Mouse (Mus musculus) monocyte, adult 2 months (primary cell): ENCODE results near the gene Aph1a.
A peak's percentile ranks its signal among the peaks of the same experiment; 100 is the strongest.
"Not testable (repeated sequence)": the region's sequence is repeated elsewhere in the genome, so short reads cannot be mapped to it uniquely, and the experiment has no call there.

Experiments
- DNase-seq, 2 experiments: peaks; one replicate each; pipeline ENCODE4 v3.0.0; 2022; ENCODE audit warnings: low spot score in 2 of 2, low read depth in 1 of 2

The Aph1a gene

DNA sequence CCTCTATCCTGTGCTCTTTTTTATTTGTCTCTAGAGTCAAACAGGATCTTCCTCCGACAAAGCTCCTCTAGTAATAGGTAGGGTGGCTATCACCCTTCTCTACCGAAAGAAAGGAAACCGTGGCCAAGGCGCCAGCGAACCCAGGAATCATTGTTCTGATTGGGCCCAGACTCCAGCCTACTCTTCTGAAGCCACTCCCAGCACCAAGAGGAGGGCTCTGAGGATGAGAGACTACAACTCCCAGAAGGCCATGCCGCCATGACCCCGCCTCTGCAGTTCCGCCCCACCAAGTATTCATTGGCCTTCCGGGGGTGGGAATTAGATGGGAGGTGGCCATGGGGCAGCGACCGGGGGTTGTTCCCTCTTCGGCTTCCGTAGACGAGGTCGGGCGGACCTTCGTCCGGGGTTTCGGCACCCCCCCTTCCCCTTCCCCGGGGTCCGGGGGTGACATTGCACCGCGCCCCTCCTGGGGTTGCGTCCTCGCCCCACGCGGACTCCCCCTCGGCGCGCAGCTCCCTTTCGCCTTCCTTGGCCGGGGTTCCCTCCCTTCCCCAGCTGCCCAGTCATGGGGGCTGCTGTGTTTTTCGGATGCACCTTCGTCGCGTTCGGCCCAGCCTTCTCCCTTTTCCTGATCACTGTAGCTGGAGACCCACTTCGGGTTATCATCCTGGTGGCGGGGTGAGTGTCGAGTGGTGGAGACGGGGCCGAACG lies at the start of gene Aph1a:
Gene Aph1a, plus strand, starts transcription at position 364 of the 711 bp plus-strand sequence.
- peak; percentile 89 to 90 for DNase-seq

DNA sequence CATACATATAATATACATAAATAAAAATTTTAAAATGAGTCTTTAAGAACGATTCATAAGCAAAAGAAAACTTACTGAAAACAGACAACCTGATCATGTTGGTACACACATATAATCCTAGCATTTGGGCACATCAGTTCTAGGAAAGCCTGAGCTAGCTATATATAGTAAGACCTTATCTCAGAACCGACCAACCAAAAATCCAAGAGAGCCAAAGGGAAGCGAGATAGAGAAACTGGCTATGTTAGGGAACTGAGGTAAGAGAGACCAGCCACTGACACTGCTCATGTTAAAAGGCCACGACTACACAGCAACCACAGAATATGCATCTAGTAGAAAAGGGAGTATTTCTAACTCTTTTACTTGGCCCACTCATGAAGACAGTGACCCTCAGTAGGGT lies 43.2 kb upstream of the Aph1a start:
- DNase-seq = no peak

- DNase-seq = no peak
Measured at GRCm38 (mm10) chr3:95851317-95851716, 42.5 kb upstream of the Aph1a start.

DNA sequence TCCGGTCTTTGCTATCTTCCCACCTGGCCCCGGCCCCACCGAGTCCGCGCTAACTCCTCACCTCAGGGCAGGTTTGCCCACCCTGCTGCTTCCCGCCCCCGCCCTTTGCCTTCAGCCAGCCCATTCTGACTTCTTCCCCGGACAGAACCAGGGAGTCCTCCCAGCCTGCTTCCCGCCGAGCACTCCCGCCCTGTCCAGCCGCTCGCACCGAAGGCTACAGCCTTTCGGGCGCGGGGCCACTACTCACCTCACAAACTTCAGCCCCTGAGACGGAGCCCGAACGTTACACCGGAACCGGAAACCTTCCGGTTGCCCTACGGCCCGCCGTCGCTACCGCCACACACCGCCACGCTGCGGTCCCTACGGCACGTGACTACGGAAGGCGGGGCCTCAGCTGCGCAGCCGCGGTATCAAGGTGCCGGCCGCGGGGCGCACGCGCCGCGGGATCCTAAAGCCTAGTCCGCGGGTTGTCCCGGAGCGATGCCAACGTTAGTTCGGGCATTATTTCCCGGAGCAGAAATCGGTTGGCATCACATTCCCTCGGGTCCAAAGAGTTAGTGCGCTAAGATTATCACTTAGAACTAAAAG lies 38.2 kb upstream of the Aph1a start, which contains the start of gene Prpf3:
Gene Prpf3, minus strand, starts transcription at position 384 of the 588 bp plus-strand sequence.
- DNase-seq = peak; percentile 70 to 91

GRCm38 (mm10) chr3:95856115-95856514 lies 37.7 kb upstream of the Aph1a start:
- no peak for DNase-seq

DNA sequence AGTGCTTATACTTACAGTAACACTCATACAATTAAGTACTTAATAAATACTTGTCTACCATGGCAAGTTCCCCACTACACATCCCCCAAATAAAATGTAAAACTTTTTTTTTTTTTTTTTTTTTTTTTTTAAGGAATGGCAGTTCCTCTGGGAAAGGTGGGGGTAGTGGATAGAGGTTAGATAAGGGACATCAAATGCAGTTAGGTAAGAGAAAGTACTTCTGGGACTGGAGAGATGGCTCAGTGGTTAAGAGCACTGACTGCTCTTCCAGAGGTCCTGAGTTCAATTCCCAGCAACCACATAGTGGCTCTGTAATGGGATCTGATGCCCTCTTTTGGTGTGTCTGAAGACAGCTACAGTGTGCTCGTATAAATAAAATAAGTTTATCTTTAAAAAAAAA lies 36.7 kb upstream of the Aph1a start:
- not testable (repeated sequence) for DNase-seq

- not testable (repeated sequence) for DNase-seq
Measured at GRCm38 (mm10) chr3:95858278-95858677, 35.5 kb upstream of the Aph1a start.

DNA sequence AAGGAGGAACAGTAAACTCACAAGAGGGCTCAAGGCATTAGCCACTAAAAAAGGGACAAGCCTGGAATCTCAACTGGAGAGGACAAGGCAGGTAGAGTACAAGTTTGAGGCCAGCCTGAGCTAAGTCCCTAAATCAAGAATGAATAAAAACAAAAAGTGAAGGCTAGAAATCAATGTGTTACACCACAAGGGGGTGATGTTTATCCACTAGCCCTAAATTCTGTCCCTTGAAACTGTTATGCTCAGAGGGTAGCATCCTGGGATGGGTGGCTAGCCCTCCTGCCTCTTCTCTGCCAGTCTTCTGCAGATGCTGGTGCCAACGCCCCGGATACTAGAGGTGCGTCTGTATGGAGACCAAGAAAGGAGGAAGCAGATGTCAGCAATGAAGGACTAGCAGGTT lies 33.4 kb upstream of the Aph1a start:
- DNase-seq = no peak

GRCm38 (mm10) chr3:95861216-95861615 lies 32.6 kb upstream of the Aph1a start:
- DNase-seq = no peak

- DNase-seq = peak; percentile 45 to 62
Measured at GRCm38 (mm10) chr3:95861796-95862195, 32.0 kb upstream of the Aph1a start.

DNA sequence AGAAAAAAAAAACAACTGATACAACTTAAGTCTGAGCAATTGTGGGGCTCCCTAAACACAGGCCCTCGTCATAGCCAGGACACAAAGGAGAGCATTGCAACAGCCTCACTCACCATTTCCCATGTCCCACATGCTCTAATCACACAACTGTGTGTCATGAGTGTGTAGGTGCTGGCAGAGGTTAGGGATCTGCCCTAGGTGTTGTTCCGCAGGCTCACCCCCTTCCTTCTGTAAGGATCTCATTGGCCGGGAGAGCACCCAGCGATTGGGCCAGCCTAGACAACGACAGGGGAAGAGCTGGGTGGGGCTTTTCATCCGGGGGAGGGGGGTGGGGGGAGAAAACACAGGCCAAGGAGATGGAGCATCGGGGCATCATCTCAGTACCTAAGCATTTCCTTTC lies 30.2 kb upstream of the Aph1a start:
- no peak for DNase-seq

DNA sequence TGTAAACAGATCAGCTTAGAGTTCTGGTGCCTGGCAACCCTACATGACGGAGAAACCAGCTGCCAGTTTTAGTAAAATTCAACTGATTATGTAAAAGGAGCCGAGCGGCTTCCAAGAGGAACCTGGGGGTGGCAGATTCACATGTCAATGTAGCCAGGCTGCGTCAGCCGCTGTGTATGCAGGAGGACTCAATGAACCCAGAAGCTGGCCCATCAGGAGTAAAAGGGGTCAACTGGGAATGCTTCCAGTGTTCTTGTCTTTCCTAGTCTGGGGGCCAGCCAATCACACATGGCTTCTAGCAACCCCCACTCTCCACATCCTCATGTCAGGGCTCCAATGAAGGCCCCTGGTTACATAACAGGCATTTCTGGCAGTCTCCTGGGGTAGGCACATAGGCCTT lies 28.7 kb upstream of the Aph1a start:
- DNase-seq = no peak

DNA sequence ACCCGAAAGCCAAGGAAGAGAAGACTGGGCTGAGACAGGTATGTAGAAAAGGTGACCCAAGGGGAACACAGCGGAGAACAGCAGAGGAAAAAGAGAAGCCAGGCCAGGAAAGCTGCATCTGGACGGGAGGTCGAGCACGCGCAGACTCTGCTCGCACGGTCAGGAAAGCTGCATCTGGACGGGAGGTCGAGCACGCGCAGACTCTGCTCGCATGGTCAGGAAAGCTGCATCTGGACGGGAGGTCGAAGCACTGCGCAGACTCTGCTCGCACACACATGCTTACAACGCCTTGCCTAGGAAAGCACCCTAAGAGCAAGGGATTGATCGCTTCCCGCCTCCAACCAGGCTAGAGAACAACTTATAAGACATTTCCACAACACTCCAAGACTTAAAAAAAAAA lies 28.2 kb upstream of the Aph1a start:
- no peak for DNase-seq

DNA sequence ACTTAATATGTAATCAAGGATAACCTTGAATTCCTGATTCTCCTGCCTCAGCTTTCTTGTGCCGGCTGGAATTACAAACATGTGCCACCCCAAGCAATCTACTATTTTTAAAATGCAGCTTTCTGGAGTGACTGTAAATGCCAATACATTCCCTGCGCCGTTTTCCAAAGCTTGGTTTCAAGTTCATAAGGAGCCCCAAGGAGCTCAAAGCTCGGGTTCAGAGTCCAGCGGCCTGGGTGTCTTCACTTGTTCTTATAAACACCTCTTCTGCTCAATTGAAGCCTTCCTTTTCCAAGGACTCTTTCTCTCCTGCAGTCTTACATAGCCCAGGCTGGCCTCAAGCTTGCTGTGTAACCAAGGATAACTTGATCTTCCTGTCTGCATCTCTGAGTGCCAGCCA lies 27.7 kb upstream of the Aph1a start:
- no peak for DNase-seq

GRCm38 (mm10) chr3:95867408-95867807 lies 26.4 kb upstream of the Aph1a start:
- DNase-seq = no peak

DNA sequence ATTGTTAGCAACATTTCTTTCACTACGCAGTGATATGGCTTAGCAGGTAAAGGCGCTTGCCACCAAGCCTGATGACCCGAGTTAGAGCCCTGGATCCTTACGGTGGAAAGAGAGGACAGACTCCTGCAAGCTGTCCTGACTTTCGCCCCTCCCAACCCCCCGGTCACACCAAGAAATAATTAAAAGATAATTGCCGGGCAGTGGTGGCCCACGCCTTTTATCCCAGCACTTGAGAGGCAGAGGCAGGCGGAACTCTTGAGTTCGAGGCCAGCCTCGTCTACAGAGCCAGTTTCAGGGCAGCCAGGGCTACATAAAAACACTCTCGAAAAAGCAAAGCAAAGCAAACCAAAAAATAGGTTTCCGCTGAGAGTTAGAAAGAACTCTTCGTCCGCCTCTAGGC lies 22.8 kb upstream of the Aph1a start:
- no peak for DNase-seq

- peak; percentile 50 to 69 for DNase-seq
Measured at GRCm38 (mm10) chr3:95871392-95871867, 22.3 kb upstream of the Aph1a start, which contains the start of gene Mrps21. Mrps21 (minus strand) TSS chr3:95871519.

GRCm38 (mm10) chr3:95872048-95872447 lies 21.7 kb upstream of the Aph1a start:
- no peak for DNase-seq

- no peak for DNase-seq
Measured at GRCm38 (mm10) chr3:95879063-95879462, 14.7 kb upstream of the Aph1a start.

DNA sequence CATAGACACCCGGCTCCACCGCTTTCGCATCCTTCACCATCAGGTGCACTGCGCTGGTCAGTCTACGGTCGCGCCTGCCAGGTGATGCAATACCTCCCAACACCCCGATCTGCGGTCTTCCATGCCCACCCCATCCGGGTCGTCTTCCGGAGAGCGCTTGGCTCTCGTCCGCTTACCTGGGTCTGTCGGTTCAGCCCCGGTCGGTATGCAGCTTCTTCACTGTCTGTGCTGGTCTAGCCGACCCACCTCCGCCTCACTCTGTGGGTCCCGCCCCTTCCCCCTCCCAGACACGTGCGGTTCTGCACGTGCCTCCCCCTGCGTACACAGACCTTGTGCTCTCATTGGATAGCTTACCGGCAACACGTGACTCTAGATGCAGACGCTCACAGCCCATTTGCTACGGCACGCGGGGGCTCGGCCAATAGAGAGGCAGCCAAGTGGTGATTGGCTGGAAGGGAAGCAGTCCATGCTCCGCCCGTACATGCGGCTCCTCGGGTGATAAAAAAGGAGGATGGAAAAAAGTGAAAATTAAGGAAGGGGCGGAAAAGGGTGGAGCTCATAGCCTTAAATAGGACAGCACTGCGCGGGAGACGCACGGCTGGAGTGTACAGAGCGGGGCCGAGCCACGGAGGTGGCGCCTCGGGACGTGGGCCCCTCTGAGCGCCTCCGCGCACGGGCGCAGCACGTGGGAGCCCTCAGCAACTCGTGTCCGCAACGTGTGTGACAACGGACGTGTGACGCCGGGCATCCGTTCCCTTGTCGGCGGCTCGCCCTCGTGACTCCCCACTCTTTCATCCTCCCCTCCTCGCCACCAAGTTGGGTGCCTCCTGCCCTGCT lies 11.6 kb upstream of the Aph1a start, which contains the start of gene Ciart:
Gene Ciart, minus strand, starts transcription at position 273 of the 837 bp plus-strand sequence.
- peak; percentile 81 to 83 for DNase-seq

DNA sequence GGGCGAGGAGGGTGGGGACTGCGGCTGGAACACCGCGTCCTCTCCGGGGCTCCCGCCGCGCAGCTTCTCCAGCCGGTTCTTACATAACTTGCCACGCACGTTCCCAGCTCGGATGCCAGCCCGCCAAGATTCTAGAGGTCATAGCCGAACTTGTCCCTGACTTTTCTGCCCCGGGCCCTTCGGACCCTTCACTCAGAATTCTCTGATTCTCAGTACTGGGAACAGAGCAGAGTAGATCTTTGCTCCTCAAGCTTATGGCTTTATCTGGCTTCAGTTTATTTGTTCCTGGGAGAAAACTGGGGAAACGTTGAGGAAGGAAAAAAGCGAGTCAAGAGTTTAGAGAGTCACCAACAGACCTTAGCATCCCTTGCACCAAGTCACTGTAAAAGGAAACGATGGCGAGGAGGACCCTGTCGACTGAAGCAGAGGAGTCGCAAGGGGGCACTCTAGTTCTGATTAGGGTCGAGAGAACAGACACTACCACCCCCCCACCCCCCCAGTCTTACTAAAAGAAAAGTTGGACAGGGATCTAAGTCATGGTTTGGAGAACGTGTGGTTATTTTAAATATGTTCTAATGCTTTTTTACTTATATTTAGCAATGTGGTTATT lies 10.8 kb upstream of the Aph1a start:
- no peak for DNase-seq
